Mouse (Mus musculus) testis, adult 10 weeks (tissue): ENCODE measurements around the gene Cox16. TPM values are rescaled to one million over a fixed set of nuclear protein-coding genes. Genes with fewer than 3 reads are reported as not detected.

Experiments
- polyA plus RNA-seq: library from polyadenylated mRNA; stranded (reverse); fragments of 350-450 nt; fragmentation: Illumina TruSeq; extraction: RNeasy Lipid Tissue Mini Kit (QIAGEN cat#74804); gene quantifications from one replicate; pipeline ENCODE4 v1.2.3, GENCODE M21; 2014; ENCODE audit warnings: low read depth, low replicate concordance

Cox16 gene
- 256 TPM for polyA plus RNA-seq

GRCm38 (mm10) chr12:81484727-81485191, at the start of gene Cox16:
Cox16 (minus strand) TSS chr12:81485127.

DNA sequence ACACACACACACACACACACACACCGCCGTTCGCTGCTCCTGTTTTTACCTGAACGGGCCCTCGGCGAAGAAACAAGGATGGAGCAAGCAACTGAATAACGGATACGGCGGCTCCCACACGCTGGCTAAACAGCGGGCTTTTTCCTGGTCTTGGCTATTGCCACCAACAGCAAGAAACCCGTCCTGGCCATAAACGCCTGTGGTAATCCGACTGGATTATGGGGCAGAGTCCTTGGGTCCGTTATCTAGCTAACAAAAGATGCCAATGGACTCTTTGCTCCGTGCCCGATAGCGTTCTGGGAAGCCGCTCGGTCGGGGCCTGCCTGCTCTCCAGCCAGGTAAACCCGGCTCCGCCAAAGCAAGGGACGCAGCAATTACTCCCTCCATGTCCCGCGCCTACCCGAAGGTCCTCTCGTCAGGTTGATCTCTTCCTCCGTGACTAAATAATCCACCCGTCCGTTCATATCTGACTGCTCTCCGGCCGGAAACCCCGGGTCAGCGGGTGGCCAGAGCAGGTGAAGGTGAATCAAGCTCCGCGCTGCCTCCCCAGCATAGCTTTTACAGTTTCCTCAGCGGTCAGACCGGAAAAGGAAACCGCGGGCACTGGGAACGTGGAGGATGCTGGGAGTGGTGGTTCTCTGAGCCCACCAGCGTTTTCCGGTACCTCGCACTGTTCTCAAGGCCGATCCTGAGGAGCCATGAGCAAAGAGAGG, 47.5 kb upstream of the Cox16 start, which contains the start of the genes Gm20498 and Synj2bp:
TSS of gene Gm20498 (minus strand) at position 590 of the 713 bp plus-strand sequence.
TSS of gene Synj2bp (minus strand) at position 596 of the 713 bp plus-strand sequence.

DNA sequence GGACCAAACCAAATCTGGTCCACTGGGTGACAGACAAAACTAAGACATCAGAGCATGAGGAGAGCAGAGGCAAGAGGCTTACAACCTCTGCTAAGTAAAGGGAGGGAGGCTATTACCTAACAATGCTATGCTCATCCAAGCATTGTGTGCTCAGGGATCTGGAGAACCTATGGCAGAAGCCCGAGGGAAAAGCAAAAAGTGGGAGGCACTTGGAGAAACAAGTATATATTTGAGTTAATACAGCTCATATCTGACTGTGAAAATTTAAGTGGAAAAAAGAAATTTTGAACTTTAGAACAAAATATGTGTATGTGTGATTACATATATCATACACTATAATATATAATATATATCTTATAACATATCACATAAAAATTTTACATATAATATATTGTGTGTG, 63.1 kb downstream of the Cox16 start, which contains the start of gene Adam4:
TSS of gene Adam4 (minus strand) at position 101 of the 400 bp plus-strand sequence.

DNA sequence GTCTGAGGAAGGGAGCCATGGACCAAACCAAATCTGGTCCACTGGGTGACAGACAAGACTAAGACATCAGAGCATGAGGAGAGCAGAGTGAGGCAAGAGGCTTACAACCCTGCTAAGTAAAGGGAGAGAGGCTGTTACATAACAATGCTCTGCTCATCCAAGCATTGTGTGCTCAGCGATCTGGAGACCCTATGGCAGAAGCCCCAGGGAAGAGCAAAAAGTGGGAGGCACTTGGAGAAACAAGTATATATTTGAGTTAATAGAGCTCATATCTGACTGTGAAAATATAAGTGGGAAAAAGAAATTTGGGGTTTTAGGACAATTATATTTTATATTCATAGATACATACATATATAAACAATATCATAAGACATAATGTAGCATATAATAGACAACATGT, 105.6 kb downstream of the Cox16 start, which contains the start of gene Gm4787:
TSS of gene Gm4787 (minus strand) at position 101 of the 400 bp plus-strand sequence.

DNA sequence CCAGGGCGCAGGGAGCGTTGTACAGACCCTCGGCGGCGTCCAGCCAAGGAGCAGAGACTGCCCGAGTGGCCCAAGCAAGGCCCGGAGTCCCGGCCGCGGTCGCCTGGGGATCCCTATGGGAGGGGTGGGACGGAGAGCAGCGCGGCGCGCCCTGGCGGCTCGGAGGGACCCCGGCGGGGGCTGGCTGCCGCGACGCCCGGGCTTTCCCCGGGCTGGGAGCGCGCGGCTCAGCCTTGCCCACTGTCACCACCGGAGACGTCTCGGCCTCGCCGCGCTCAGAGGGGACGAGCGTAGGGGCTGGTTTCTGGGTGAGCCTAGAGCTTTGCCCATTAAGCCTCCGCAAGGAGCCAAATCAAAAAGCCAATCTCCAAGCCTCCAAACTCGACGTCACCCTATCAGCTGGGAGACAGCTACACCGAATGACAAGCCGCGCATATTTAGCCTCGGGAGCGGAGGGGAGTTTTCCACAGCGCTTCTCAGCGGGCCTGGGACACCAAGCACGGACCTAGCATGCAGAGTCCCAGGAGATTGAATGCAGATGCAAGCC, 152.0 kb downstream of the Cox16 start, which contains the start of gene Slc8a3:
TSS of gene Slc8a3 (minus strand) at position 306 of the 547 bp plus-strand sequence.

Other genes starting within 250 kb of the Cox16 start
- 0.06 TPM for gene Slc8a3, start 151.9 kb downstream of the Cox16 start, polyA plus RNA-seq
- gene Gm4787, start 105.7 kb downstream of the Cox16 start, polyA plus RNA-seq: 393 TPM
- gene Adam4, start 63.2 kb downstream of the Cox16 start, polyA plus RNA-seq: 110 TPM
- gene Gm20498, start 47.8 kb upstream of the Cox16 start, polyA plus RNA-seq: 10.8 TPM
- gene Synj2bp, start 47.8 kb upstream of the Cox16 start, polyA plus RNA-seq: 73.0 TPM
- 55.0 TPM for gene Adam21, start 83.3 kb upstream of the Cox16 start, polyA plus RNA-seq
- gene Med6, start 109.9 kb upstream of the Cox16 start, polyA plus RNA-seq: 57.3 TPM
- 16.9 TPM for gene Ttc9, start 146.1 kb upstream of the Cox16 start, polyA plus RNA-seq